Mouse (Mus musculus) neural tube, embryonic 15.5 days (tissue): ENCODE measurements around the gene Rere. TPM values are rescaled to one million over a fixed set of nuclear protein-coding genes. Genes with fewer than 3 reads are reported as not detected.
A peak's percentile ranks its signal among the peaks of the same experiment; 100 is the strongest.

Experiments used
- ATAC-seq: fragments of 200-750 bp; cut with Nextera tagmentation; 2 replicates; pipeline ENCODE4 v1.8.0; 2017; ENCODE audit warnings: mild to moderate bottlenecking, moderate TSS enrichment, moderate library complexity; ENCODE audit not compliant: low FRiP score
- H3K27ac ChIP-seq: fragments of 300-500 bp; sonication (generic); replicated peaks from 2 replicates; pipeline ENCODE4 v1.5.1; 2015; ENCODE audit warnings: mild to moderate bottlenecking, inconsistent platforms
- H3K27me3 ChIP-seq: fragments of 300-500 bp; sonication (generic); replicated peaks from 2 replicates; pipeline ENCODE4 v1.6.1; 2015; ENCODE audit warnings: inconsistent platforms
- H3K36me3 ChIP-seq: fragments of 300-500 bp; sonication (generic); 2 replicates; pipeline ENCODE4 v1.6.1; 2015; ENCODE audit warnings: inconsistent platforms
- H3K4me1 ChIP-seq: fragments of 300-500 bp; sonication (generic); 2 replicates; pipeline ENCODE4 v1.6.1; 2015; ENCODE audit warnings: inconsistent platforms
- H3K4me2 ChIP-seq: fragments of 300-500 bp; sonication (generic); 2 replicates; pipeline ENCODE4 v1.6.1; 2015; ENCODE audit warnings: inconsistent platforms, mild to moderate bottlenecking, moderate library complexity
- H3K4me3 ChIP-seq: fragments of 300-500 bp; sonication (generic); replicated peaks from 2 replicates; pipeline ENCODE4 v1.5.1; 2015; ENCODE audit warnings: mild to moderate bottlenecking, inconsistent platforms
- H3K9ac ChIP-seq: fragments of 300-500 bp; sonication (generic); replicated peaks from 2 replicates; pipeline ENCODE4 v1.6.1; 2015; ENCODE audit warnings: mild to moderate bottlenecking, inconsistent platforms
- H3K9me3 ChIP-seq: fragments of 300-500 bp; sonication (generic); replicated peaks from 2 replicates; pipeline ENCODE4 v1.6.1; 2016; ENCODE audit warnings: inconsistent platforms
- WGBS: fragments of 180-500 bp; shearing (Covaris S2); methylation state at CpG from one replicate; pipeline ENCODE4 v1.1.7; 2015; ENCODE audit warnings: mixed read lengths; 5-methylcytosine and 5-hydroxymethylcytosine counted together
- polyA plus RNA-seq: library from polyadenylated mRNA; unstranded; fragments of >200 nt; fragmentation: Nextera tagmentation; extraction: Ambion mirVana; gene quantifications from 2 replicates; pipeline ENCODE4 v1.2.1, GENCODE M21; 2015

Gene Rere
- polyA plus RNA-seq, 1 experiment from 2014 or later: 34.6 TPM

DNA sequence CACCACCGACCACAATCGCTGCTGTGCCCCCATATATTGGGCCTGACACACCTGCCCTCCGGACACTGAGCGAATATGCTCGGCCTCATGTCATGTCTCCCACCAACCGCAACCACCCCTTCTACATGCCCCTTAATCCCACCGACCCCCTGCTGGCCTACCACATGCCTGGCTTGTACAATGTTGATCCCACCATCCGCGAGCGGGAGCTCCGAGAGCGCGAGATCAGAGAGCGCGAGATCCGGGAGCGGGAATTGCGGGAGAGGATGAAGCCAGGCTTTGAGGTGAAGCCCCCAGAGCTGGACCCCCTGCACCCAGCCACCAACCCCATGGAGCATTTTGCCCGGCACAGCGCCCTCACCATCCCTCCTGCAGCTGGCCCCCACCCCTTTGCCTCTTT is 335.4 kb downstream of the Rere start:
- H3K4me3 ChIP-seq: no peak overlapping the region
- H3K9ac ChIP-seq: no peak overlapping the region
- no peak overlapping the region for H3K4me2 ChIP-seq
- H3K27me3 ChIP-seq: no peaks in the 10 kb centered on the region
- H3K9me3 ChIP-seq: no peaks in the 10 kb centered on the region
- 0 out of 2 replicates have a peak overlapping the region, but pooled peaks have one; percentile 71 for H3K27ac ChIP-seq
- H3K36me3 ChIP-seq: peaks cover 85% of the 10 kb centered on the region
- peaks cover 18% of the 10 kb centered on the region for H3K4me1 ChIP-seq
- 96% methylated on average over 20 of the region's 20 CpGs for WGBS
- ATAC-seq: no peak

DNA sequence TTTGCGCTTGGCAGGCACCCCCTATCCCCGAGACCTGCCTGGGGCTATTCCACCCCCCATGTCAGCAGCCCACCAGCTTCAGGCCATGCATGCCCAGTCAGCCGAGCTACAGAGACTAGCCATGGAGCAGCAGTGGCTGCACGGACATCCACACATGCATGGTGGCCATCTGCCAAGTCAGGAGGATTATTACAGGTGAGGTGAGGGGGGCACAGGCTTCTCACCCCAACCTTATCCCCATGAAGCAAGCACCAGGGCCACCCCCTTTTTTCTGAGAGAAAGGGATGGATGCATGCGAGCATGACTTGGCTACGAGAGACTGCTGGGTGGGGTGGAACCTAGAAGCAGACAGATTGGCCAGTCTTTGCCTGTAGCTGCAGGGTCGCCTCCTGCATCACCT is 337.6 kb downstream of the Rere start:
- WGBS: 83% methylated on average over 7 of the region's 7 CpGs
- Histone ChIP-seq H3K27me3 (no peaks in the 10 kb centered on the region), H3K9me3 (no peaks in the 10 kb centered on the region), H3K4me2 (no peak overlapping the region), H3K4me3 (no peak overlapping the region), H3K27ac (0 out of 2 replicates have a peak overlapping the region, but pooled peaks have one; percentile 23), H3K9ac (no peak overlapping the region), H3K36me3 (peaks cover 77% of the 10 kb centered on the region), H3K4me1 (peaks cover 18% of the 10 kb centered on the region)
- ATAC-seq: no peak

DNA sequence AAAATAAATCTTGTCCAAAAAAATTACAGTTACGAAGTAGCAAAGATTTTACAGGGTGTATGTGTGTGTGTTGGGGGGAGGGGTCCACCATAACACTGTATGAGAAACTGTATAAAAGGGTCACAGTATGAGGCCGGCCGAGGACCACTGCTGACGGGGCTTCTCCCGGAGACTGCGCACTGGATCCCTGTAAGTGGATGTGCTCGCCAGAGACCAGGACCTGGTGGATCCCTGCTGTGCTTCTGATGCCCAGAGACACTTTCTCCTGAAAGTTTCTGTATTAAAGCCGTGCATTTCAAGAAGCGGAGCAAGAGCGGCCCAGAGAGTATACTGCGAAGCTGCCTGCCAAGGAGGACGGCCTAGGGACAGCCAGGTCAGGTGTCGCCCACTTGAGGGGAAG is 341.2 kb downstream of the Rere start:
- WGBS: 89% methylated on average over 13 of the region's 13 CpGs
- Histone ChIP-seq H3K9ac (no peak overlapping the region), H3K9me3 (no peaks in the 10 kb centered on the region), H3K27ac (no peak overlapping the region), H3K4me1 (peaks cover 13% of the 10 kb centered on the region), H3K4me3 (no peak overlapping the region), H3K27me3 (no peaks in the 10 kb centered on the region), H3K36me3 (peaks cover 40% of the 10 kb centered on the region), H3K4me2 (no peak overlapping the region)
- ATAC-seq: no peak

DNA sequence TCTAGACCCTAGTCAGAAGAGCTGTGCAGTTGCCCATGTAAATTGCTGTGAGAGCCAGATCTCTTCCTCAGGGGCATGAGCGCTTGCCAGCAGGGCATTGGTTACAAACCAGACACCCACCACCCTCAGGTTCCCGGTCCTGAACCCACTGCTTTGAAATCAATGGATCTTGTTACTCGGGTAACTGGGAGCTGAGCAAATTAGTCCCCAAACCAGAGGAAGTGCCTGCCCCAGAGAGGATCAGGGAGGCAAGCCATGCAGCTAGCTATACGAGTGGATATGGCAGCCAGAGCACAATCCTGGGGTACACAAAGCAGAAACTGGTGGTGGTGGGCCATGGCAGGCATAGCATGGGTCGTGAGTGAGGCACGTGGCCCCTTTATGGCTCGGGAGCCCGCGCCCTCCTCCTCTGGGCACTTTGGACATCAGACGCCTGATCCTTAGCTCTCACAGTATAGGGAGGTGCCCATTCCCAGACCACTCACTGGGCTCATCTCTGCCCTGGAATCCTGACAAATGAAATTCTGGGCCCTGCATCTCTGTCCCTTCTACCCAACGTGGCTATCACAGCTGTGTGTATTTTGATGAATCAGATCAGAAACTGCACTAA is 342.9 kb downstream of the Rere start:
- Histone ChIP-seq H3K4me1 (peaks cover 13% of the 10 kb centered on the region), H3K9ac (no peak overlapping the region), H3K4me2 (no peak overlapping the region), H3K4me3 (no peak overlapping the region), H3K36me3 (peaks cover 30% of the 10 kb centered on the region), H3K27ac (no peak overlapping the region), H3K27me3 (no peaks in the 10 kb centered on the region), H3K9me3 (no peaks in the 10 kb centered on the region)
- 47% methylated on average over 11 of the region's 11 CpGs for WGBS
- ATAC-seq: no peak

DNA sequence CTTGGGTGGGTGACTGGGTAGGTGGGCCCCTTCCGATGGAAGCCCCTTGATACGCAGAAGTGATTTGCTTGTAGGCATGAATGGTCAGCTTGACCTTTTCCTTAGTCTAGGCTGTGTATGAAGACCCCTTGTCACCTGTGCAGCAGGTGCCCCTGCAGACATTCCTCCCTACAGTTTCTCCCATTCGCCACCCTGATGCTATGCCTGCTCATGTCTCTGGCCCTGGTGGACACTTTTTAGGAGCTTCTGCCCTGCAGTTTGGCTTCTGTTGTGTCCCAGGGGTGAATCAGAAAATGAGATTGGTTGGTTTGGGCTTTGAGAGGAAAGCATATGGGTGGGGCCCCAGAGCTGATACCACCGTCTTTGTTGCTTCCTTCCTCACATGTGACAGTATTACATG is 343.5 kb downstream of the Rere start:
- Histone ChIP-seq H3K9me3 (no peaks in the 10 kb centered on the region), H3K4me3 (no peak overlapping the region), H3K27me3 (no peaks in the 10 kb centered on the region), H3K27ac (0 out of 2 replicates have a peak overlapping the region, but pooled peaks have one; percentile 23), H3K36me3 (peaks cover 27% of the 10 kb centered on the region), H3K4me2 (no peak overlapping the region), H3K4me1 (peaks cover 13% of the 10 kb centered on the region), H3K9ac (no peak overlapping the region)
- 85% methylated on average over 4 of the region's 4 CpGs for WGBS
- no peak for ATAC-seq

DNA sequence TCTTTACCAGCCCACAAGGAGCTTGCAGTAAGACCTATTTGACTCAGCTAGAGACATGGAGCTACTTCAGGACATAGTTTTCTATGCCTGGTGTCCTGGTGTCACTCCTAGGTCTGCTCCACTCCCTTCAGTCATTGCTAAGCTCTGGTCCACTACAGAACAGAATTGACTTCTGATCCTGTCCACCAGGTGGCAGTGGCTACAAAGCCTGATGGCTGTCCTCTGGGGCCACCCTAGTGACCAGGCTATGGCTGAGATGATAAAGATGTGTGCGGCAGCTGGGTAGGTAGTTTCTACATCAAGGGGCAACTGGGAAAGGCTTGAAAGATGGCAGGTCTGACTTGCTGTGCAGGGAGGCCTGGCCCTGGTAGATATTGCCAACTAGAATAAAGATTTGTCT is 344.0 kb downstream of the Rere start:
- Histone ChIP-seq H3K9me3 (no peaks in the 10 kb centered on the region), H3K27me3 (no peaks in the 10 kb centered on the region), H3K9ac (no peak overlapping the region), H3K36me3 (peaks cover 25% of the 10 kb centered on the region), H3K27ac (peak overlapping the region; percentile 41; the same call in 1 of the 2 replicates), H3K4me1 (peaks cover 13% of the 10 kb centered on the region), H3K4me2 (no peak overlapping the region), H3K4me3 (no peak overlapping the region)
- ATAC-seq: peak; percentile 50; the same call in 1 of the 2 replicates
- WGBS: 33% methylated on average over 1 of the region's 1 CpGs

DNA sequence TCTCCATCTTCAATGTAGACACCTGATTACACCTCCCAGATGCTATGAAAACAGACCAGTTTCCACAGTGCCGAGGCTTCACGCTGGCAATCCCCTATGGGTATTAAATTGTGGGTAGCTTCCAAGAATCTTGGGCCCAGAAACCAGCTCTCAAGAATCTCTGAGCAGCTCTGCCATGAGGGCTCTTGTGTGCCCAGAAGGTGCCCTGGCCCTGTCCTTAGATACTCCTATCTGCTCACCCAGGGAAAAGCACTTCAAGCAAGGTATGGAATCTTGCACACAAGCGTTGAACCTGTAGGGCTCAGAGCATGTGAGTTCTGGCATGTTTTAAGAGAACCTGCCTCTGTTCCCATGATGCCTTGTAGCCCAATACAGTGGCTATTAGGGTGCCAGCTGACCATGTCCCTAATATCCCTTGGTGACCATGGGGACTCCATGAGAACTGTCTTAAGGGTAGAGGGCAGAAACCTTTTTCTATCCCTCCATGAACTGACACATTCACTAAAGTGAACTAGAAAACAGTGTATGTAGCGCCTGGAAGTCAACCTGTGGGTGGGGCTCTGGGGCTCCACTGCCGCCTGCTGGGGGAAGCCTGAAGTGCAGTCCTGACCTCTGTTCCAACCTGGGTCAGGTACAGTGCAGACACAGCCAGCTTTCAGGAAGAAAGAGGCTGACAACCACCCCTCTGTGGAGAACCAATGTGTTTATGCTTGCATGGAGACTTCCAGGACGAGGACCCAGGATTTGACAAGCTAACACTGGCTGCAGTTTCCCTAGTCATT is 344.7 kb downstream of the Rere start:
- Histone ChIP-seq H3K9ac (no peak overlapping the region), H3K27me3 (no peaks in the 10 kb centered on the region), H3K9me3 (no peaks in the 10 kb centered on the region), H3K4me3 (no peak overlapping the region), H3K4me1 (peaks cover 13% of the 10 kb centered on the region), H3K27ac (peak overlapping the region; percentile 41), H3K36me3 (peaks cover 25% of the 10 kb centered on the region), H3K4me2 (no peak overlapping the region)
- 0 out of 2 replicates have a peak, but pooled peaks have one; percentile 7 for ATAC-seq
- WGBS: 50% methylated on average over 6 of the region's 6 CpGs

DNA sequence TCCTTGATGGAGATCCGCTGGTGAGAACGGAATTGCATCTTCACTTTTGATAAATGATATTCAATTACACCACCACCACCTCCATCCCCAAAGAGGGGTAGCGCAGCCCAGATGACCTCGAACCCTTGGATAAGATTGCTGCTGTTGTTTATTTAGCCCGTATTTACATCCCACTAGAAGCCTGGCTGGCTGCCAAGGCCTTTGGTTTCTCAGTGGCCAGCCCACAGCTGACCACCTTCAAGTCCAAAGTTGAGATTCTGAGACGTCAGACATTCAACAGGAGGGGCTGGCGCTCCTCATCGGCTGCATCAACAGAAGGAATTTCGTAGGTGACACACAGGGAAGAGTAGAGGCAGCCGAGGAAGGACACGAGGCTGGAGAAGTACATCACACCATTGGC is 347.8 kb downstream of the Rere start:
- peaks cover 13% of the 10 kb centered on the region for H3K4me1 ChIP-seq
- peaks cover 22% of the 10 kb centered on the region for H3K36me3 ChIP-seq
- no peaks in the 10 kb centered on the region for H3K9me3 ChIP-seq
- H3K4me3 ChIP-seq: no peak overlapping the region
- H3K27me3 ChIP-seq: no peaks in the 10 kb centered on the region
- H3K27ac ChIP-seq: no peak overlapping the region
- no peak overlapping the region for H3K9ac ChIP-seq
- ATAC-seq: no peak
- 87% methylated on average over 11 of the region's 11 CpGs for WGBS
- no peak overlapping the region for H3K4me2 ChIP-seq

DNA sequence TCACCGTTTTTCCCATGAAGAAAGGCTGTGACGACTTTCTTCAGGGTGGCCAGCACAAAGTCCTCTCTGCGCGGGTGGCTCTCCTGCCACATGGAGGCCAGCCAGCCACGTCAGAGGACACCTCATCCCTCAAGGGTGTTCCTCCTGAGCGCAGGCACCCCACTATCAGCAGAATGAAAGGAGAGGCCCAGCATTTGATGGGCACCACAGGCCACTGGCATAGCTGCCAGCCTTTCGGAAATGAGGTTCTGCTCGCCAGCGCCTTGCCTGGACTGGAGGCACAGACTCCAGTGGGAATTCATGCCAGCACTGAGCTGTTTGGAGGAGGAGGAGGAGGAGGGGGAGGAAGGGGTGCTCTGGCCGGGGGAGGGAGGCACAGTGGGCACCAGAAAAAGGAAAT is 354.1 kb downstream of the Rere start:
- no peaks in the 10 kb centered on the region for H3K9me3 ChIP-seq
- no peak overlapping the region for H3K4me3 ChIP-seq
- no peak overlapping the region for H3K4me2 ChIP-seq
- H3K27ac ChIP-seq: no peak overlapping the region
- 86% methylated on average over 10 of the region's 10 CpGs for WGBS
- peaks cover 36% of the 10 kb centered on the region for H3K36me3 ChIP-seq
- no peak for ATAC-seq
- no peaks in the 10 kb centered on the region for H3K27me3 ChIP-seq
- no peaks in the 10 kb centered on the region for H3K4me1 ChIP-seq
- no peak overlapping the region for H3K9ac ChIP-seq

DNA sequence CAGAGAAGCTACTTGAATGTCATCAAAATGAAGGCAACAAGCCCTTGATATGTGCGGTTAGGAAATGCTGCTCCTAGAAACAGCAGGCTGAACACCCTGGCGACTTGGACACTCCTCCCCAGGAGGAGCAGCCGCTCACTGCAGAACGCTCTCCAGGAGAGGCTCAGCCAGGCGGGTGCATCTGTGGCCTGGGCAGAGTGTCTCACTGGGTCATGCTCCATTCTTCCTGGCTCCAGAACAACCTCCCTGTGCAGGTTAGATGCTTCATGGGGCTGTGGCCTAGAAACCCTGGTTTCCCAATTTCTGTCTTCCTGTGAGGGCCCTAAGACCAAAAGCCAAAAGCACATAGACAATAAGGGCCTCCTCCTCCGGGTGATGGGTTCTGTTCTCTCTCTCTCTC is 355.2 kb downstream of the Rere start:
- no peak overlapping the region for H3K9ac ChIP-seq
- H3K27me3 ChIP-seq: no peaks in the 10 kb centered on the region
- H3K27ac ChIP-seq: no peak overlapping the region
- no peak for ATAC-seq
- no peak overlapping the region for H3K4me2 ChIP-seq
- H3K4me1 ChIP-seq: no peaks in the 10 kb centered on the region
- no peak overlapping the region for H3K4me3 ChIP-seq
- 86% methylated on average over 6 of the region's 6 CpGs for WGBS
- H3K9me3 ChIP-seq: no peaks in the 10 kb centered on the region
- H3K36me3 ChIP-seq: peaks cover 43% of the 10 kb centered on the region

DNA sequence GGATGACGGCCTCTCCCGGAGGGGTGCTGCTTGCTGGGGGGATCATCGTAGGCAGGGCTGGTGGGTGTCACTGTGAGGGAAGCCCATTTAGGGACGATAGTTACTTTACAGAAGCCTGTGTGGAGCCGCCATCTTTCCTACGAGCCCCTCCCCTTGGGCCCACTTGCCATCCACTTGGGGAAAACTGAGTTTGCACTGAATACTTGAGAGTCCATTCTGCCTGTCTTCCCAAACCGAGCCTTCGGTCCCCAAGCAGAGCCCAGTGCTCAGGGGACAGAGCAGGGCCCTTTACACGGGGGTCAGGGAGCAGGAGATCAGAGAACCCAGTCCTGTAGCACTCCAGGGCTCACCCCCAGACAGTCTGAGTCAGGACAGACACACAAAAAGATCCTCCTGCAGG is 362.9 kb downstream of the Rere start:
- no peak overlapping the region for H3K4me2 ChIP-seq
- H3K27me3 ChIP-seq: no peaks in the 10 kb centered on the region
- no peaks in the 10 kb centered on the region for H3K4me1 ChIP-seq
- H3K27ac ChIP-seq: no peak overlapping the region
- peaks cover 27% of the 10 kb centered on the region for H3K36me3 ChIP-seq
- 91% methylated on average over 9 of the region's 9 CpGs for WGBS
- ATAC-seq: no peak
- no peak overlapping the region for H3K4me3 ChIP-seq
- no peak overlapping the region for H3K9ac ChIP-seq
- H3K9me3 ChIP-seq: no peaks in the 10 kb centered on the region

DNA sequence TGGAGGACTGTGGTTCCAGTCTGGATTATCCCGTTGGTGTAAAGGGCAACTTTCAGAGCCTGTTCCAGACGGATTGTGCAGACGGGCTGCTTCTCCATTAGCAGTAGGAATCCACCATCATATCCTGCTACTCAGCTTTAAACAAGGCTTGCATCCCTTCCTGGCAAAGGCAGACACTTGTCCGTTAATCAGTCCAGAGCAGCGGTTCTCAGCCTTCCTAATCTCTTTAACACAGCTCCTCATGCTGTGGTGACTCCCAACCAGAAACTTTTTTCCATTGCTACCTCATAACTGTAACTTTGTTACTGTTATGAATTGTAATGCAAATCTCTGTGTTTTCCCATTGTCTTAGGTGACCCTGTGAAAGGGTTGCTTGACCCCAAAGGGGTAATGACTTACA is 367.9 kb downstream of the Rere start:
- Histone ChIP-seq H3K4me3 (no peak overlapping the region), H3K4me2 (no peak overlapping the region), H3K4me1 (peaks cover 22% of the 10 kb centered on the region), H3K36me3 (peaks cover 5% of the 10 kb centered on the region; the same call in 1 of the 2 replicates), H3K9ac (no peak overlapping the region), H3K27ac (no peak overlapping the region), H3K27me3 (no peaks in the 10 kb centered on the region), H3K9me3 (no peaks in the 10 kb centered on the region)
- ATAC-seq: no peak
- 91% methylated on average over 5 of the region's 5 CpGs for WGBS
